Mouse (Mus musculus): Measurements from ENCODE around the gene Tmprss9. TPM values are rescaled to one million over a fixed set of nuclear protein-coding genes. Genes with fewer than 3 reads are reported as not detected.

Gene Tmprss9
- polyA plus RNA-seq, 1 experiment: 2.0 TPM

DNA sequence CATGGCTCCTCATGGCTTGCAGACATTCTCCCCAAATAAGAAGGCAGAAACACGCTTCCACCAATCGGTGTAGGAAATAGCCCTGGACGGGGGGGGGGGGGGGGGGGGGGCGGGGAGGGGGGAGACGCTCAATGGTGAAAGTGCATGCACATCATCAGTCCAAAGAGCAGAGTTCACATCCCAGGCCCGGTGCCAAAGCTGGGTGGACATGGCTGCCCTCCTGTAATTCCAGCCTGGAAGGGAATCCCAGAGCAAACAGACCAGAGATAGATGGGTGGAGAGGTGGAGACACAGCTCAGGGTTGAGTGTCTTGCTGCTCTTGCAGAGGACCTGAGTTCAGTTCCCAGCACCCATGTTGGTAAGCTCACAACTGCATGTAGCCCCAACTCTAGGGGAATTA is 655 bp upstream of the Tmprss9 start:
- Histone ChIP-seq H3K27ac (ENCODE audit: control insufficient read depth, insufficient read depth, low read depth, low read length) (no peak overlapping the region), H3K36me3 (ENCODE audit: control insufficient read depth, insufficient read depth, low read length) (no peaks in the 10 kb centered on the region), H3K4me3 (ENCODE audit: control insufficient read depth, low read depth, low read length) (no peak overlapping the region), H3K27me3 (ENCODE audit: control insufficient read depth, insufficient read depth, low read length) (no peaks in the 10 kb centered on the region), H3K4me1 (ENCODE audit: control insufficient read depth, insufficient read depth, low read length) (no peaks in the 10 kb centered on the region)
- TF ChIP-seq POLR2A (IDR thresholded peaks at IDR 0.05; ENCODE audit: control insufficient read depth, low read depth, low read length) (no peak), CTCF (IDR thresholded peaks at IDR 0.05; ENCODE audit: control insufficient read depth, insufficient read depth, insufficient replicate concordance, low read depth, low read length) (no peak)

DNA sequence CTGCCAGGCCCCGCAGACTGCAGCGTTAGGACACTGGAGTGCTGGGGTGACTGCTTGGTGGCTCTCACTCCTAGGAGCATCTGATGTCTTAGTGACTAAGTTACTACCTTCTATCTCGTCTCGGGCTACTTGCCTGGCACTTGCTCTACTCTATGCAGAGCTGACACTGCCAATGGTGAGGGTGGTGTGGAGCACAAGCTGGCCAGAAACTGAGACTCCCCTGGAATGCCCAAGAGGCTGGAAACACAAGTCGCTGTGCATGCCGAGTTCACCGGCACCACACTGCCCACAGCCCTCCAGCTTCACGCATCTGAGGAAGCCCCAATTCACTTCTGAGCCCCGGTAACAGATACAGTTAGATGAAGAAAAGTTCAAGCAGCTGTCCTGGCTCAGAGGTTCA is 2.4 kb downstream of the Tmprss9 start:
- Histone ChIP-seq H3K27me3 (ENCODE audit: control insufficient read depth, insufficient read depth, low read length) (no peaks in the 10 kb centered on the region), H3K27ac (ENCODE audit: control insufficient read depth, insufficient read depth, low read depth, low read length) (no peak overlapping the region), H3K4me1 (ENCODE audit: control insufficient read depth, insufficient read depth, low read length) (no peaks in the 10 kb centered on the region), H3K4me3 (ENCODE audit: control insufficient read depth, low read depth, low read length) (no peak overlapping the region), H3K36me3 (ENCODE audit: control insufficient read depth, insufficient read depth, low read length) (no peaks in the 10 kb centered on the region)
- TF ChIP-seq POLR2A (IDR thresholded peaks at IDR 0.05; ENCODE audit: control insufficient read depth, low read depth, low read length) (no peak), CTCF (IDR thresholded peaks at IDR 0.05; ENCODE audit: control insufficient read depth, insufficient read depth, insufficient replicate concordance, low read depth, low read length) (no peak)

DNA sequence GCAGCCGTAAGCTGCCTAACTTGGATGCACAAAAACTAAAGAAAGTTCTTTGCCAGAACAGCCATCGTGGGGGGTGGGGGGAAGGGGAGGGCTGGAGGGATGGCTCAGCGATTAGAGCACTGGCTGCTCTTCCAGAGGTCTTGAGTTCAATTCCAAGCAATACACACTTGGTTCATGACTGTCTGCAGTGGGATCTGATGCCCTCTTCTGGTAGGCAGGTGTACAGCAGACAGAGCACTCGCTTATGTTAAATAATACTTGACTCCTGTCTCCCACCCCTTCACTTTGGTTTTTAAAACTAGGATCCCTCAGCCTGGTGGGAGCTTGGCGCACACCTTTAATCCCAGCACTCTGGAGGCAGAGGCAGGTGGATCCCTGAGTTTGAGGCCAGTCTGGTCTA is 4.4 kb downstream of the Tmprss9 start:
- Histone ChIP-seq H3K36me3 (ENCODE audit: control insufficient read depth, insufficient read depth, low read length) (no peaks in the 10 kb centered on the region), H3K4me1 (ENCODE audit: control insufficient read depth, insufficient read depth, low read length) (peaks cover 3% of the 10 kb centered on the region), H3K27ac (ENCODE audit: control insufficient read depth, insufficient read depth, low read depth, low read length) (no peak overlapping the region), H3K4me3 (ENCODE audit: control insufficient read depth, low read depth, low read length) (no peak overlapping the region), H3K27me3 (ENCODE audit: control insufficient read depth, insufficient read depth, low read length) (no peaks in the 10 kb centered on the region)
- no peak; the same call in 1 of the 2 replicates for TF ChIP-seq CTCF (IDR thresholded peaks at IDR 0.05; ENCODE audit: control insufficient read depth, insufficient read depth, insufficient replicate concordance, low read depth, low read length)
- no peak for TF ChIP-seq POLR2A (IDR thresholded peaks at IDR 0.05; ENCODE audit: control insufficient read depth, low read depth, low read length)

DNA sequence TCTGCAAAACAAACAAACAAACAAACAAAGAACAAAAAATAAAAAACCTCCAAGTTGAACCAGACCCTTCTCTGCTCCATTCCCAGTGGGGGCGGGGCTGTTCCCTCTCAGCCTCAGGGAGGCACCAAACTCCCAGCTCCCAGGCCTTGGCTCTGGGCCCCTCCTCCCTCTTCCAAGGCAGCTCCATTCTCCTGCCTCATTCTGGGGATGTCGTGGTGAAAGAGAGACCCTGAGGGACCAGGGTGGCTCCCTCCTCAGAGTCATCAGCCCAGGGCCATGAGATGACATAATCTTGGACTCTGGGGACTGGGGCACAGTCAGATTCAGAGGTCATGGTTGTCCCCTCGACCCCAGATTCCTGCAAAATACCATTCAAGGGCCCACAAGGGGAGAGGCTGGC is 4.9 kb downstream of the Tmprss9 start:
- Histone ChIP-seq H3K27me3 (ENCODE audit: control insufficient read depth, insufficient read depth, low read length) (no peaks in the 10 kb centered on the region), H3K4me1 (ENCODE audit: control insufficient read depth, insufficient read depth, low read length) (peaks cover 3% of the 10 kb centered on the region), H3K4me3 (ENCODE audit: control insufficient read depth, low read depth, low read length) (no peak overlapping the region), H3K36me3 (ENCODE audit: control insufficient read depth, insufficient read depth, low read length) (no peaks in the 10 kb centered on the region), H3K27ac (ENCODE audit: control insufficient read depth, insufficient read depth, low read depth, low read length) (no peak overlapping the region)
- TF ChIP-seq CTCF (IDR thresholded peaks at IDR 0.05; ENCODE audit: control insufficient read depth, insufficient read depth, insufficient replicate concordance, low read depth, low read length) (no peak), POLR2A (IDR thresholded peaks at IDR 0.05; ENCODE audit: control insufficient read depth, low read depth, low read length) (no peak)

DNA sequence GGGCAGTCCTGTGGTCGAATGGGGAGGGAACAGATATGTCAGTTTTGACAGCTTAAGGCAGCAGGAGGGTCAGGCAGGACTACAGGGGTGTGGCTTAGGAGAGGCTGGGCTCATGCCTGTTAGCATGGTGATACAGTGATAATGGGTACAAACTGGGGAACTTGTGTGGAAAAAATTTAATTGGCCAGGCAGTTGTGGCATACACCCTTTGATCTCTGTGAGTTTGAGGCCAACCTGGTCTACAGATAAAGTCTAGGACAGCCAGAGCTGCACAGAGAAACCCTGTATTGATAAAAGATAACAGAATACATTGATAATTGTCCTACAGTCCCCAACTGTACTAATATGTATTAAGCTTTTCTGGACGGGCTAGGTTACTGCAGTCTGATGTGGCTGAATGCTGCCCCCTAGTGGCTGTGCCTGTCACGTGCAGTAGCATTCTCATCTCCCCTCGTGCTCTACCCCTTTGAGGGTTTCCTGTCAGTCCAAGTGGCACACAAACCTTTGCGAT is 8.5 kb downstream of the Tmprss9 start:
- Histone ChIP-seq H3K4me1 (ENCODE audit: control insufficient read depth, insufficient read depth, low read length) (peaks cover 3% of the 10 kb centered on the region), H3K4me3 (ENCODE audit: control insufficient read depth, low read depth, low read length) (no peak overlapping the region; the same call in 1 of the 2 replicates), H3K27me3 (ENCODE audit: control insufficient read depth, insufficient read depth, low read length) (no peaks in the 10 kb centered on the region), H3K36me3 (ENCODE audit: control insufficient read depth, insufficient read depth, low read length) (no peaks in the 10 kb centered on the region), H3K27ac (ENCODE audit: control insufficient read depth, insufficient read depth, low read depth, low read length) (no peak overlapping the region)
- no peak for TF ChIP-seq POLR2A (IDR thresholded peaks at IDR 0.05; ENCODE audit: control insufficient read depth, low read depth, low read length)
- peak; percentile 99; the same call in 1 of the 2 replicates for TF ChIP-seq CTCF (IDR thresholded peaks at IDR 0.05; ENCODE audit: control insufficient read depth, insufficient read depth, insufficient replicate concordance, low read depth, low read length)

DNA sequence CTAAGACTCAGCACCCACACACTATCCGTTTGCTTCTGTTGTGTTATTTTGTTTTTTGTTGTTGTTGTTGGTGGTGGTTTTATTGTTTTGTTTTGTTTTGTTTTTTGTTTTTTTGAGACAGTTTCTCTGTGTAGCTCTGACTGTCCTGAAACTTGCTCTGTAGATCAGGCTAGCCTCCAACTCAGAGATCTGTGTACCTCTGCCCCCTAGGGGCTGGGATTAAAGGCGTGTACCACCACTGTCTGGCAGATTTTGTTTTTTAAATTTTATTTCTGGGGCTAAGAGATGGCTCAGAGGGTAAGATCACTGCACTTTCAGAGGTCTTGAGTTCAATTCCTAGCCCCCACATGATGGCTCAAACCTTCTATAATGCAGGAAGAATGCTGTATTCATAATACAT is 9.3 kb downstream of the Tmprss9 start:
- H3K27me3 ChIP-seq (ENCODE audit: control insufficient read depth, insufficient read depth, low read length): no peaks in the 10 kb centered on the region
- TF ChIP-seq CTCF (IDR thresholded peaks at IDR 0.05; ENCODE audit: control insufficient read depth, insufficient read depth, insufficient replicate concordance, low read depth, low read length): no peak
- TF ChIP-seq POLR2A (IDR thresholded peaks at IDR 0.05; ENCODE audit: control insufficient read depth, low read depth, low read length): no peak

DNA sequence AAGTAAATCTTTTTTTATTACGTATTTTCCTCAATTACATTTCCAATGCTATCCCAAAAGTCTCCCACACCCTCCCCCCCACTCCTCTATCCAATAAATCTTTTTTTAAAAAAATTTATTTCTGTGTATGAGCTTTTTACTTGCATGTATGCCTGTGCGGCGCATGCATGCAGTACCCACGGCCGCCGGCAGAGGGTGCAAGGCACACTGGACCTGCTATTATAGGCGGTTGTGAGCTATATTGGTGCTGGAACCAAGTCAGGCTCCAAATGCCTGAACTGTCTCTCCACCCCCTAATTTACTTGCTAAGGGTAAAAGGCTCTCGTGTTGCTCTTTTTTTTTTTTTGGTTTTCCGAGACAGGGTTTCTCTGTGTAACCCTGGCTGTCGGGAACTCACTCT is 9.7 kb downstream of the Tmprss9 start:
- Histone ChIP-seq H3K4me1 (ENCODE audit: control insufficient read depth, insufficient read depth, low read length) (peaks cover 3% of the 10 kb centered on the region), H3K4me3 (ENCODE audit: control insufficient read depth, low read depth, low read length) (no peak overlapping the region), H3K27me3 (ENCODE audit: control insufficient read depth, insufficient read depth, low read length) (no peaks in the 10 kb centered on the region), H3K36me3 (ENCODE audit: control insufficient read depth, insufficient read depth, low read length) (no peaks in the 10 kb centered on the region), H3K27ac (ENCODE audit: control insufficient read depth, insufficient read depth, low read depth, low read length) (no peak overlapping the region)
- TF ChIP-seq POLR2A (IDR thresholded peaks at IDR 0.05; ENCODE audit: control insufficient read depth, low read depth, low read length) (no peak), CTCF (IDR thresholded peaks at IDR 0.05; ENCODE audit: control insufficient read depth, insufficient read depth, insufficient replicate concordance, low read depth, low read length) (peak; percentile 96)

More for the DNA sequence above, 9.3 kb downstream of the Tmprss9 start:
- Histone ChIP-seq H3K27ac (ENCODE audit: control insufficient read depth, insufficient read depth, low read depth, low read length) (no peak overlapping the region), H3K4me1 (ENCODE audit: control insufficient read depth, insufficient read depth, low read length) (peaks cover 3% of the 10 kb centered on the region), H3K4me3 (ENCODE audit: control insufficient read depth, low read depth, low read length) (no peak overlapping the region; the same call in 1 of the 2 replicates), H3K36me3 (ENCODE audit: control insufficient read depth, insufficient read depth, low read length) (no peaks in the 10 kb centered on the region)

DNA sequence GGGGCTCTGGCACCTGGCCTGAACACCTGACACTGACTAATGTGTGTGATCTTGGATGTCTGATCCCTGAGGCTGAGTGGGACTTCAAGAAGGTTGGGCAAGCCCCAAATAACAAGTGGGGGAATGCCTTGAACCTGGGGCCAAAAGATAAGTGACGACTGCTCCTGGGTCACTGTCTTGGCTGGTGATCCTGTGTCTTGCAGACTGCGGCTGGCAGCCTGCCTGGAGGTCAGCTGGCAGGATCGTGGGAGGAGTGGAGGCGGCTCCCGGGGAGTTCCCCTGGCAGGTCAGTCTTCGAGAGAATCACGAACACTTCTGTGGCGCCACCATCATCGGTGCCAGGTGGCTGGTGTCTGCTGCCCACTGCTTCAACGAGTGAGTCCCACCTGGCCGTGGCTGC is 15.5 kb downstream of the Tmprss9 start:
- H3K27ac ChIP-seq (ENCODE audit: control insufficient read depth, insufficient read depth, low read depth, low read length): no peak overlapping the region
- H3K4me3 ChIP-seq (ENCODE audit: control insufficient read depth, low read depth, low read length): no peak overlapping the region
- H3K27me3 ChIP-seq (ENCODE audit: control insufficient read depth, insufficient read depth, low read length): no peaks in the 10 kb centered on the region
- TF ChIP-seq CTCF (IDR thresholded peaks at IDR 0.05; ENCODE audit: control insufficient read depth, insufficient read depth, insufficient replicate concordance, low read depth, low read length): no peak
- peaks cover 4% of the 10 kb centered on the region for H3K4me1 ChIP-seq (ENCODE audit: control insufficient read depth, insufficient read depth, low read length)
- no peaks in the 10 kb centered on the region for H3K36me3 ChIP-seq (ENCODE audit: control insufficient read depth, insufficient read depth, low read length)

All from testis, adult 2 months (tissue).